Mouse (Mus musculus) heart, postnatal 0 days (tissue): ENCODE measurements around the gene 4930447C04Rik.

Source experiments
- CTCF ChIP-seq: IDR thresholded peaks from 2 replicates; pipeline ENCODE4 v1.5.1; 2016; ENCODE audit warnings: antibody characterized with exemption, control low read depth, low read depth
- EP300 ChIP-seq: IDR thresholded peaks from 2 replicates; pipeline ENCODE4 v1.6.1; 2016; ENCODE audit warnings: antibody characterized with exemption, low read depth

DNA sequence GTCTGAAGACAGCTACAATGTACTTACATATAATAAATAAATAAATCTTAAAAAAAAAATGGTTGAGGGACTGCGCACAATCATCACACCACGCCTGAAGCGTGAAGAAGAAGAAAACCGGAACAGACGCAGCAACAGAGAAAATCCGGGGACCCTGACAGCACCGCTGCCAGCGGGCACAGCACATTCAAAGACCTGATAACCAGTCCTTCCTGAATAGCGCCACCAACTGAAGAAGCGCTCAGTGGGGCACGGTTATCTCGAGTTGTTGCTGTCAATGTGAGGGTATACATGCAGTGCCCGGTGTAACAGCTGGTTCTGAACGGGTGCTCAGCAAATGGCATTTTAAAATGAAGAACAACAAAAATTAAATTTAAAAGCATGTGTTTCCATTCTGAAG, 30.0 kb upstream of the 4930447C04Rik start:
- no peak for TF ChIP-seq CTCF
- TF ChIP-seq EP300: no peak
